Mouse (Mus musculus): ENCODE data around the gene Flvcr2. TPM values are rescaled to one million over a fixed set of nuclear protein-coding genes. Genes with fewer than 3 reads are reported as not detected.

The Flvcr2 gene
- 0.13 and 0.14 TPM in 2 replicates for total RNA-seq (2023)

DNA sequence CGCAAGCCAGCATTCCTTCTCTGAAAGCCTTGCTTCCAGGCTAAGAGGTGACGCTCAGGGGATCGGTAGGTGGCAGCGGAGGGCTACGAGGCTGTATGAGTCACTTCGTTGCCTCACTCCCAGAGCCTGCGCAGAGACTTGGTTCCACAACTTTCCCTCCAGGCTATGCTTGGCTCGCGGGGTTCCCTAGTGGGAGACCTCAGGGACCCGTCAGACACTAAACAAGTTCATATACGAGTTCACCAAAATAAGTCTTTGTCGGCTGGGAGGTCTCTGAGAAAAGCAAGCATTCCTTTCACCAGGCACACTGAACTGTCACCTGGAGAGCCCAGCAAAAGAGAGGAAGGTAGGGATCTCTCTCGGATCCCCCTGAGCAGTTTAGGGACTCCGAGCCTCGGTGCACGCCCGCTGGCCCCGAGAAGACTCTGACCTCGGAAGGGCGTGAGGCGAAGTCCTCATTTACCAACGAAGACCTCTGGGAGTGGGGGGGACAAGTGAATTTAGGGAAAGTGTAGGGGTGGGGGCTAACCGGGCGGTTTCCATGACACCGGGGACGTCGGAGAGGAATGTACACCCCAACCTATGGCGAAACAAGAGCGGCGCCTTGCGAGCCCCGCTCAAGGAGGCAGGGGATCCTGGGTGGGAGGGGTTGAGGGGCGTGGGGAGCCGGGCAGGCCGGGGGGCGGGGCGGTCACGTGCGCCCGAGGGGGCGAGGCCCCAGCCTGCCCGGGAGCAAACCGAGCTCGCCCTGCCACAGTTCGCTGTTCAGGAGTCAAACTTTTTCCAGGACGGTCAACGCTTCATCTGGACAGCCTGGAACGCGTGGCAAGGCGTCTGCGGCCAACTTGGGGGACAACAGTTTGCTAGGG is at the start of gene Flvcr2:
Gene Flvcr2 (plus strand): TSS at position 713 of the 869 bp plus-strand sequence.

DNA sequence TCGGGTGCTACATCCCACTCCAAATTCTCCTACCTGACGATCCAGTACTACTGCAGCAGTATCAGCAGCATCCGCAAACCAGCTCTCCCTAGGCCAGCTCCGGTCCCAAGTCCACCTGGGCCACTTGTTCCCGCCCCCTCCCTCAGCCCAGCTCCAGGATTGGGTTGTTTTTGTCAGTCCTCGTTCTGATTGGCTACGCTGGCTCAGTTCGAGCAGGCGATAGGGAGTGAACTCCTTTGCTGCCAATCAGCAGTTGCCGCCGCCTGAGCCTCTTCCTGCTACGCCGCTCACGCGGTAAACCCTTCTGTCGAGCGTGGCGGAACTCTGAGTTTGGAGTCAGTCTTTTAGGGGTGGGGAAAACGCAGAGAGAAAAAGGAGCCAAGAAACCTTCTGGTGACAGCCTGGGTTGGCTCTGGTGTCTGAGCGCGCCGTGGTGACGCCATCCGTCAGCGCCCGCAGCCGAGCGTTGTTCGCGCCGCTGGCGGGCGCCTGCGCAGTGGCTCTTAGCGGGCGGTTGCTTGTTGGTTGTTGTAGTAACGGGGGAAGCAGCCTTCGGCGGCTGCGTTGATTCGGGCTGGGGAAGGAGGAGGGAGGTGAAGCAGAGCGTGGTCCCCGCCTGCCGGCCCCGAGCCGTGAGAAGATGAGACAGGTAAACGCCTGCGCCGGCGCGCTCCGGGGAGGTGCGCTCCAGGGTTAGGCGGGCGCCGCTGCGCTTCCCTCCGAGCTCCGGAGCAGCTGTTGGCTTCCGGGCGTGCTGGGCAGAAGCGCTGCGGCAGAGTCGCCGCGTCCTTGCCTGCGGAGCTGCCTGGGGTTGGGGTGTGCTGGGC is 78.3 kb downstream of the Flvcr2 start, which contains the start of the genes Erg28 and Ttll5:
Gene Erg28 (minus strand): TSS at position 113 of the 827 bp plus-strand sequence.
Gene Ttll5 (plus strand): TSS at position 222 of the 827 bp plus-strand sequence.

Other genes with a start within 250 kb of the Flvcr2 start
- gene Jdp2, start 147.5 kb upstream of the Flvcr2 start, total RNA-seq (2023): 90.2 and 94.2 TPM in 2 replicates
- 10.0 and 17.0 TPM in 2 replicates for gene Batf, start 59.9 kb upstream of the Flvcr2 start, total RNA-seq (2023)
- gene Erg28, start 78.0 kb downstream of the Flvcr2 start, total RNA-seq (2023): 11.7 and 12.5 TPM in 2 replicates
- 11.1 and 18.6 TPM in 2 replicates for gene Ttll5, start 78.1 kb downstream of the Flvcr2 start, total RNA-seq (2023)

Data from neutrophil, adult 65 days (primary cell).